Mouse (Mus musculus) kidney, embryonic 16.5 days (tissue): ENCODE results near the gene C7. TPM values are rescaled to one million over a fixed set of nuclear protein-coding genes. Genes with fewer than 3 reads are reported as not detected.

Source experiments
- ATAC-seq: fragments of 200-750 bp; cut with Nextera tagmentation; 2 replicates; pipeline ENCODE4 v1.8.0; 2017; ENCODE audit warnings: moderate TSS enrichment; ENCODE audit not compliant: low FRiP score, low TSS enrichment
- H3K27ac ChIP-seq: fragments of 300-500 bp; sonication (generic); 2 replicates; pipeline ENCODE4 v1.5.1; 2014; ENCODE audit warnings: low read length
- H3K27me3 ChIP-seq: fragments of 300-500 bp; sonication (generic); 2 replicates; pipeline ENCODE4 v1.6.1; 2014; ENCODE audit warnings: low read length, control low read depth, mixed read lengths; ENCODE audit not compliant: insufficient read depth
- H3K36me3 ChIP-seq: fragments of 300-500 bp; sonication (generic); 2 replicates; pipeline ENCODE4 v1.6.1; 2014; ENCODE audit warnings: low read length, control low read depth, mixed read lengths; ENCODE audit not compliant: insufficient read depth
- H3K4me1 ChIP-seq: fragments of 300-500 bp; sonication (generic); 2 replicates; pipeline ENCODE4 v1.6.1; 2014; ENCODE audit warnings: low read length, control low read depth, mixed read lengths; ENCODE audit not compliant: insufficient read depth
- H3K4me2 ChIP-seq: fragments of 300-500 bp; sonication (generic); replicated peaks from 2 replicates; pipeline ENCODE4 v1.6.1; 2014; ENCODE audit warnings: low read depth, low read length
- H3K4me3 ChIP-seq: fragments of 300-500 bp; sonication (generic); 2 replicates; pipeline ENCODE4 v1.5.1; 2014; ENCODE audit warnings: mild to moderate bottlenecking, low read length
- H3K9ac ChIP-seq: fragments of 300-500 bp; sonication (generic); replicated peaks from 2 replicates; pipeline ENCODE4 v1.6.1; 2014; ENCODE audit warnings: low read length
- H3K9me3 ChIP-seq: fragments of 300-500 bp; sonication (generic); 2 replicates; pipeline ENCODE4 v1.6.1; 2016; ENCODE audit warnings: low read length, control low read depth
- WGBS: fragments of 180-500 bp; shearing (Covaris S2); extraction: QIAGEN DNeasy Blood & Tissue Kit; methylation state at CpG from one replicate; pipeline ENCODE4 v1.1.7; 2014; 5-methylcytosine and 5-hydroxymethylcytosine counted together
- polyA plus RNA-seq: library from polyadenylated mRNA; unstranded; fragments of >200 nt; fragmentation: Nextera tagmentation; extraction: Ambion mirVana; gene quantifications from 2 replicates; pipeline ENCODE4 v1.2.1, GENCODE M21; 2015

C7 gene
- polyA plus RNA-seq, 1 experiment from 2014 or later = 0.11 TPM

GRCm38 (mm10) chr15:5003503-5004196, 59.9 kb downstream of the C7 start:
- Histone ChIP-seq H3K27me3 (no peaks in the 10 kb centered on the region), H3K4me1 (no peaks in the 10 kb centered on the region), H3K27ac (no peak overlapping the region), H3K4me2 (no peak overlapping the region), H3K4me3 (no peak overlapping the region), H3K9ac (no peak overlapping the region), H3K9me3 (no peaks in the 10 kb centered on the region), H3K36me3 (no peaks in the 10 kb centered on the region)
- 83% methylated on average over 6 of the region's 6 CpGs for WGBS
- ATAC-seq = no peak

GRCm38 (mm10) chr15:5002903-5003302, 60.6 kb downstream of the C7 start:
- 47% methylated on average over 2 of the region's 2 CpGs for WGBS
- no peaks in the 10 kb centered on the region for H3K27me3 ChIP-seq
- H3K4me1 ChIP-seq = no peaks in the 10 kb centered on the region
- no peak overlapping the region for H3K27ac ChIP-seq
- H3K36me3 ChIP-seq = no peaks in the 10 kb centered on the region
- ATAC-seq = no peak
- no peak overlapping the region for H3K9ac ChIP-seq
- H3K4me3 ChIP-seq = no peak overlapping the region
- no peak overlapping the region for H3K4me2 ChIP-seq
- no peaks in the 10 kb centered on the region for H3K9me3 ChIP-seq

DNA sequence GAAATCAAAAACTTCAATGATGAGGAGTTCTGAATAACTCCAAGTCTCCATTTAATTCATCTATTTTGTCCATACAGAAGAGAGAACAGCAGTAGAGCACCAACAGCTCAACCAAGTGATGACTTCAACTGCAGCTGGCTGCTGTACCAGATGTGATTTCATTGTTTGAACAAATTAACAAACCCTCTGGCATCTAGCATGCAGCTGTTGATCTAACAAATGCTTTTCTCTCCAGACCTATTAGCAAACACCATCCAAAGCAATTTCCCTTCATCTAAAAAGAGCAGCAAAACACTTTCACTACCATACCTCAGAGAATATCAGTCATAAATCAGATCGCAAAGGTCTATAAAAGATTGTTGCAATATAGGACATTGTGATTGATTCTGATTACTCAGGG, 90.2 kb downstream of the C7 start:
- Histone ChIP-seq H3K4me3 (no peak overlapping the region), H3K27ac (no peak overlapping the region), H3K27me3 (no peaks in the 10 kb centered on the region), H3K9me3 (no peaks in the 10 kb centered on the region), H3K9ac (no peak overlapping the region), H3K36me3 (no peaks in the 10 kb centered on the region), H3K4me1 (no peaks in the 10 kb centered on the region), H3K4me2 (no peak overlapping the region)
- WGBS = 89% methylated on average over 1 of the region's 1 CpGs
- ATAC-seq = no peak

Other genes with a start within 250 kb of the C7 start
- gene Mroh2b, start 165.0 kb downstream of the C7 start, polyA plus RNA-seq = not detected in 2 replicates
- gene Card6, start 44.8 kb upstream of the C7 start, polyA plus RNA-seq = 1.3 and 2.6 TPM in 2 replicates
- gene Rpl37, start 52.9 kb upstream of the C7 start, polyA plus RNA-seq = 410 and 416 TPM in 2 replicates
- gene Prkaa1, start 80.1 kb upstream of the C7 start, polyA plus RNA-seq = 22.4 and 24.7 TPM in 2 replicates
- 44.3 and 46.4 TPM in 2 replicates for gene Ttc33, start 121.8 kb upstream of the C7 start, polyA plus RNA-seq
- 5.2 and 5.4 TPM in 2 replicates for gene Ptger4, start 180.4 kb upstream of the C7 start, polyA plus RNA-seq